Mouse (Mus musculus) embryonic facial prominence, embryonic 12.5 days (tissue): ENCODE measurements around the gene Olfr1243. TPM values are rescaled to one million over a fixed set of nuclear protein-coding genes. Genes with fewer than 3 reads are reported as not detected.
"Not testable (repeated sequence)": the region's sequence is repeated elsewhere in the genome, so short reads cannot be mapped to it uniquely, and the experiment has no call there.

Experiments used
- ATAC-seq: fragments of 200-750 bp; cut with Nextera tagmentation; 2 replicates; pipeline ENCODE4 v1.8.0; 2017; ENCODE audit not compliant: insufficient number of reproducible peaks, insufficient read depth, low FRiP score, low TSS enrichment
- H3K27ac ChIP-seq: fragments of 300-500 bp; sonication (generic); 2 replicates; pipeline ENCODE4 v1.5.1; 2016; ENCODE audit warnings: mild to moderate bottlenecking
- H3K27me3 ChIP-seq: fragments of 300-500 bp; sonication (generic); 2 replicates; pipeline ENCODE4 v1.6.1; 2016; ENCODE audit warnings: mild to moderate bottlenecking, moderate library complexity
- H3K36me3 ChIP-seq: fragments of 300-500 bp; sonication (generic); 2 replicates; pipeline ENCODE4 v1.6.1; 2016; ENCODE audit warnings: mild to moderate bottlenecking
- H3K4me1 ChIP-seq: fragments of 300-500 bp; sonication (generic); 2 replicates; pipeline ENCODE4 v1.6.1; 2016
- H3K4me2 ChIP-seq: fragments of 300-500 bp; sonication (generic); replicated peaks from 2 replicates; pipeline ENCODE4 v1.6.1; 2016; ENCODE audit warnings: mild to moderate bottlenecking, moderate library complexity
- H3K4me3 ChIP-seq: fragments of 300-500 bp; sonication (generic); 2 replicates; pipeline ENCODE4 v1.5.1; 2016; ENCODE audit warnings: mild to moderate bottlenecking
- H3K9ac ChIP-seq: fragments of 300-500 bp; sonication (generic); 2 replicates; pipeline ENCODE4 v1.6.1; 2016; ENCODE audit warnings: mild to moderate bottlenecking, moderate library complexity
- H3K9me3 ChIP-seq: fragments of 300-500 bp; sonication (generic); 2 replicates; pipeline ENCODE4 v1.6.1; 2016; ENCODE audit warnings: mild to moderate bottlenecking, moderate library complexity
- WGBS: fragments of 180-500 bp; shearing (Covaris S2); methylation state at CpG from one replicate; pipeline ENCODE4 v1.1.7; 2016; 5-methylcytosine and 5-hydroxymethylcytosine counted together
- polyA plus RNA-seq: library from polyadenylated mRNA; unstranded; fragments of >200 nt; fragmentation: Nextera tagmentation; extraction: Ambion mirVana; gene quantifications from 2 replicates; pipeline ENCODE4 v1.2.1, GENCODE M21; 2016

The Olfr1243 gene
- not detected in 2 replicates for polyA plus RNA-seq

DNA sequence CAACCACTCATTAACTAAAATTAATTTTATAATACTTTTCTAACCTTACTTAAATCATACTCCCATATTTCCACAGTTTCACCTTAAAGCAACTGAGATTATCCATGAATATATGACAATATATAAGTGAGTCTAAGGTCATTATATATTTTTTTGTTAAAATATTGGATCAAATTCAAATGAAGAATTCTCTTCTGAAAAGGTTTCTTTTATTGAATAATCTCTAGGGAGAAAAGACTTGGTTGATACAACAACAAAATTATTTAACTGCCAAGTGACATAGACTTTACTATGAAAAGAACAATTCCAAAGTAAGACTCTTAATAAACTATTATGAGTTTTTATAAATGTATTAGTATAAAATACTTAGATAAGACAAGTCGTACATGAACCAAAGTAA is at the start of gene Olfr1243:
Gene Olfr1243, minus strand, starts transcription at position 101 of the 400 bp plus-strand sequence.
- ATAC-seq: no peak
- WGBS: 100% methylated on average over 1 of the region's 1 CpGs

GRCm38 (mm10) chr2:89578347-89578746 is 47.1 kb upstream of the Olfr1243 start, which contains the start of gene Olfr1245:
Gene Olfr1245 (minus strand): TSS chr2:89578447.
- Histone ChIP-seq H3K36me3 (no peaks in the 10 kb centered on the region), H3K4me1 (no peaks in the 10 kb centered on the region), H3K9ac (no peak within 1 kb of the TSS), H3K27me3 (no peaks in the 10 kb centered on the region), H3K4me3 (no peak within 1 kb of the TSS), H3K27ac (no peak within 1 kb of the TSS), H3K9me3 (no peaks in the 10 kb centered on the region), H3K4me2 (no peak within 1 kb of the TSS)
- no peak for ATAC-seq
- WGBS: 78% methylated on average over 1 of the region's 1 CpGs

More for the DNA sequence above, at the start of gene Olfr1243:
- no peak within 1 kb of the TSS for H3K9ac ChIP-seq
- no peak within 1 kb of the TSS for H3K27ac ChIP-seq
- H3K27me3 ChIP-seq: no peaks in the 10 kb centered on the region
- no peaks in the 10 kb centered on the region for H3K4me1 ChIP-seq
- H3K4me2 ChIP-seq: no peak within 1 kb of the TSS
- H3K4me3 ChIP-seq: no peak within 1 kb of the TSS
- H3K36me3 ChIP-seq: no peaks in the 10 kb centered on the region
- H3K9me3 ChIP-seq: no peaks in the 10 kb centered on the region

DNA sequence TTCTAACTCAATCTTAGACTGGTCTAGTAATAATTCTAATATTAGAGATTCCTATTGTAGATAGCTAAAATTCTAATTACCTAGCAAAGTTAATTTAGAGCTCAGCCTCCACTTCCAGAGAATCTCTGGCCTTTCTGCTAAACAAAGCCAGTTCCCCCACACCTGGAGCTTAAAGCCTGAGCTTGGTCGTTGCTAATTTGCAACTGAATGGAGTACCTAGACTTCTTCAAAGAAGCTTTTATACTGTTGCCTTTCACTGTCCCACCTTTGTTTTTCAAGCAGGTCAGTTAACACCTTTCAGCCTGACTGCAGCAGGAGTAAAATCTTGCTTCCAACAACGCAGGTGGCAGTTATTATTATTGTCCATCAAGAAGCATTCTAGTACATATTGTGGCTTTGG is 31.4 kb upstream of the Olfr1243 start:
- not testable (repeated sequence) for H3K27me3 ChIP-seq, H3K4me1 ChIP-seq, H3K9ac ChIP-seq, H3K4me2 ChIP-seq, H3K27ac ChIP-seq, H3K4me3 ChIP-seq, H3K9me3 ChIP-seq, ATAC-seq, H3K36me3 ChIP-seq
- 65% methylated on average over 2 of the region's 2 CpGs for WGBS

- no peak overlapping the region for H3K4me3 ChIP-seq
- no peaks in the 10 kb centered on the region for H3K9me3 ChIP-seq
- no peaks in the 10 kb centered on the region for H3K27me3 ChIP-seq
- H3K4me2 ChIP-seq: no peak overlapping the region
- no peak overlapping the region for H3K27ac ChIP-seq
- H3K9ac ChIP-seq: no peak overlapping the region
- H3K36me3 ChIP-seq: no peaks in the 10 kb centered on the region
- no peaks in the 10 kb centered on the region for H3K4me1 ChIP-seq
- 50% methylated on average over 2 of the region's 2 CpGs for WGBS
- no peak for ATAC-seq
Measured at GRCm38 (mm10) chr2:89544516-89544915, 13.2 kb upstream of the Olfr1243 start.

DNA sequence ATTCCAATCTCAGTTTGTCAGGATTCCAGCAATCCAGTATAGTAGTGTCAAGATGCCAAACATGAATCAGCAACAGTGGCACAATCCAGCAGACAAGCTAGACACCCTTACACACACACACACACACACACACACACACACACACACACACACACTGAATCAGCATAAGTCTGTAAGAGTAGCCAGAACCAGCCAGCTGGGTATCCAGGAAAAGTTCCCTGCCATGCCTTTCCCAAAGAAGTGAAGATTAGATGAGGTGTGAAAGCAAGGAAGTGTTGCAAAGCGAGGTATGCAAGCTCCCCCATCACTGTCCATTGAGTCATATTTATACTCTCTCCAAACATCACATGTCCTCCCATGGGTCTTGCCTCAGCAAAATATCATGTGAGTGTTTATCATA is 8.6 kb upstream of the Olfr1243 start:
- H3K4me2 ChIP-seq: no peak overlapping the region
- H3K4me3 ChIP-seq: no peak overlapping the region
- no peaks in the 10 kb centered on the region for H3K27me3 ChIP-seq
- no peak overlapping the region for H3K27ac ChIP-seq
- WGBS: 75% methylated on average over 1 of the region's 1 CpGs
- no peaks in the 10 kb centered on the region for H3K4me1 ChIP-seq
- ATAC-seq: no peak
- no peak overlapping the region for H3K9ac ChIP-seq
- H3K36me3 ChIP-seq: no peaks in the 10 kb centered on the region
- H3K9me3 ChIP-seq: no peaks in the 10 kb centered on the region

DNA sequence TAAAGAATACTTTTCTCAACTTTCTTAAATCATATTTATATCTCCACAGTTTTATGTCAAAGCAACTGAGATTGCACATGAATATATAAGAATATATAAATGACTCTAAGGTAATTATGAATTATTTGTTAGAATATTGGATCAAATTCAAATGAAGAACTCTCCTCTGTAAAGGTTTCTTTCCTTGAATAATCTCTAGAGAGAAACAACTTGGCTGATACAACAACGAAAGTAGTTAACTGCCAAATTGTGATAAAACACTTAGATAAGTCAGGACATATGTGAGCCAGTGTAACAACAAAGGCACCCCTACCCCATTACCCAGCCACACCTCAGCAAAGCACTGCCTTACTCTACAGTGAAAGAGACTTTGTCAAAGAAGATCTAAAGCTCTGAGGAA is 33.1 kb downstream of the Olfr1243 start, which contains the start of gene Olfr1242:
Gene Olfr1242, minus strand, starts transcription at position 101 of the 400 bp plus-strand sequence.
- no peak for ATAC-seq
- Histone ChIP-seq H3K9me3 (no peaks in the 10 kb centered on the region), H3K4me3 (no peak within 1 kb of the TSS), H3K27ac (no peak within 1 kb of the TSS), H3K4me2 (no peak within 1 kb of the TSS), H3K36me3 (no peaks in the 10 kb centered on the region), H3K4me1 (no peaks in the 10 kb centered on the region), H3K9ac (no peak within 1 kb of the TSS), H3K27me3 (no peaks in the 10 kb centered on the region)
- 86% methylated on average over 1 of the region's 1 CpGs for WGBS

GRCm38 (mm10) chr2:89487026-89487425 is 44.3 kb downstream of the Olfr1243 start, which contains the start of gene Olfr1241:
Gene Olfr1241 (minus strand): TSS chr2:89487126.
- no peaks in the 10 kb centered on the region for H3K36me3 ChIP-seq
- H3K9ac ChIP-seq: no peak within 1 kb of the TSS
- no peak for ATAC-seq
- no peak within 1 kb of the TSS for H3K4me2 ChIP-seq
- H3K27me3 ChIP-seq: no peaks in the 10 kb centered on the region
- H3K4me3 ChIP-seq: no peak within 1 kb of the TSS
- H3K9me3 ChIP-seq: no peaks in the 10 kb centered on the region
- H3K27ac ChIP-seq: no peak within 1 kb of the TSS
- H3K4me1 ChIP-seq: no peaks in the 10 kb centered on the region

Other genes with a start within 250 kb of the Olfr1243 start
- not detected in 2 replicates for gene Olfr1229, start 243.5 kb downstream of the Olfr1243 start, polyA plus RNA-seq
- not detected in 2 replicates for gene Olfr1230, start 234.2 kb downstream of the Olfr1243 start, polyA plus RNA-seq
- gene Olfr1231, start 224.4 kb downstream of the Olfr1243 start, polyA plus RNA-seq: not detected in 2 replicates
- gene Olfr1232, start 201.8 kb downstream of the Olfr1243 start, polyA plus RNA-seq: not detected in 2 replicates
- gene Olfr1233, start 189.1 kb downstream of the Olfr1243 start, polyA plus RNA-seq: not detected in 2 replicates
- gene Olfr1234, start 166.6 kb downstream of the Olfr1243 start, polyA plus RNA-seq: not detected in 2 replicates
- gene Olfr1238, start 121.8 kb downstream of the Olfr1243 start, polyA plus RNA-seq: not detected in 2 replicates
- not detected in 2 replicates for gene Olfr1239, start 111.1 kb downstream of the Olfr1243 start, polyA plus RNA-seq
- gene Olfr1240, start 88.5 kb downstream of the Olfr1243 start, polyA plus RNA-seq: not detected in 2 replicates
- not detected in 2 replicates for gene Olfr1241, start 44.4 kb downstream of the Olfr1243 start, polyA plus RNA-seq
- gene Olfr1242, start 33.2 kb downstream of the Olfr1243 start, polyA plus RNA-seq: not detected in 2 replicates
- not detected in 2 replicates for gene Olfr1245, start 47.0 kb upstream of the Olfr1243 start, polyA plus RNA-seq
- gene Olfr1246, start 61.7 kb upstream of the Olfr1243 start, polyA plus RNA-seq: not detected in 2 replicates
- not detected in 2 replicates for gene Olfr1247, start 82.6 kb upstream of the Olfr1243 start, polyA plus RNA-seq
- not detected in 2 replicates for gene Olfr1248, start 86.8 kb upstream of the Olfr1243 start, polyA plus RNA-seq
- not detected in 2 replicates for gene Olfr1249, start 103.5 kb upstream of the Olfr1243 start, polyA plus RNA-seq
- not detected in 2 replicates for gene Olfr1250, start 130.0 kb upstream of the Olfr1243 start, polyA plus RNA-seq
- not detected in 2 replicates for gene Olfr1251, start 140.4 kb upstream of the Olfr1243 start, polyA plus RNA-seq
- gene Olfr1252, start 193.5 kb upstream of the Olfr1243 start, polyA plus RNA-seq: not detected in 2 replicates
- not detected in 2 replicates for gene Olfr1253, start 225.6 kb upstream of the Olfr1243 start, polyA plus RNA-seq